7 mouse cellular contexts compared by ENCODE assay signal in the genomic region with DNA sequence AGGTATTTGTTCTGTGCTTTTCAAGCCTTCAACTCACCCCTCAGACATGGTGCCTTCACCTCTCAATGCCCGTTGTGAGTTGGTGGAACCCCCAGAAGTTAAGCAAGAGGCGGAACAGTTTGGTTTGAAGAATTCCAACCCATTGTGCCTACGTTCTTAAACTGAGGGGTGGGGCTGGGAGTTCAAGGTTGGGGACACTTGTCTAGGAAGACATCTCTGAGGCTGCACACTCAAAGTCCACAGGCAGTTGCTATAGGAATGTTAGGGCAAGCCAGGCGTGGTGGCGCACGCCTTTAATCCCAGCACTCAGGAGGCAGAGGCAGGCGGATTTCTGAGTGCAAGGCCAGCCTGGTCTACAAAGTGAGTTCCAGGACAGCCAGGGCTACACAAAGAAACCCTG. TPM values are rescaled to one million over a fixed set of nuclear protein-coding genes. Genes with fewer than 3 reads are reported as not detected.
"Had no signal": no experiment of that assay in that cellular context is flagged by ENCODE, and none has a peak within 500 bp of the region (broad histone marks: within the 10 kb centered on the region; RNA-seq: fewer than 3 reads in every experiment).

No protein-coding gene starts in this region.

RNA-seq across cellular contexts. Expression of a gene that starts 1.3 kb away (rescaled TPM):
- polyA plus RNA-seq: embryonic facial prominence, embryonic 11.5 days; embryonic facial prominence, embryonic 14.5 days; erythroblast, embryonic 14.5 days had no signal

RNA-seq across cellular contexts. Expression of a gene that starts 14.6 kb away (rescaled TPM):
- polyA plus RNA-seq: erythroblast, embryonic 14.5 days; forebrain, embryonic 11.5 days had no signal

RNA-seq across cellular contexts. Expression of a gene that starts 28.3 kb away (rescaled TPM):
- polyA plus RNA-seq: embryonic facial prominence, embryonic 15.5 days; erythroblast, embryonic 14.5 days; gonadal fat pad, adult 2 months; heart, embryonic 10.5 days had no signal
